Mouse (Mus musculus) embryonic facial prominence, embryonic 11.5 days (tissue): Measurements from ENCODE around the gene Trappc2l. TPM values are rescaled to one million over a fixed set of nuclear protein-coding genes. Genes with fewer than 3 reads are reported as not detected.

ENCODE experiments used
- ATAC-seq: fragments of 200-750 bp; cut with Nextera tagmentation; replicated peaks from 2 replicates; pipeline ENCODE4 v1.8.0; 2017; ENCODE audit warnings: low read depth; ENCODE audit not compliant: insufficient number of reproducible peaks, low FRiP score, low TSS enrichment
- DNase-seq: peaks from one replicate; pipeline ENCODE4 v3.0.0-alpha.2; 2015; ENCODE audit warnings: low spot score
- H3K27ac ChIP-seq: fragments of 300-500 bp; sonication (generic); replicated peaks from 2 replicates; pipeline ENCODE4 v1.5.1; 2014; ENCODE audit warnings: mild to moderate bottlenecking, low read depth, low read length, control low read depth
- H3K27me3 ChIP-seq: fragments of 300-500 bp; sonication (generic); 2 replicates; pipeline ENCODE4 v1.6.1; 2014; ENCODE audit warnings: mild to moderate bottlenecking, low read length, moderate library complexity, mixed read lengths; ENCODE audit not compliant: control insufficient read depth, insufficient read depth
- H3K36me3 ChIP-seq: fragments of 300-500 bp; sonication (generic); replicated peaks from 2 replicates; pipeline ENCODE4 v1.6.1; 2014; ENCODE audit warnings: low read depth, mild to moderate bottlenecking, low read length, moderate library complexity, mixed read lengths; ENCODE audit not compliant: control insufficient read depth, insufficient read depth
- H3K4me1 ChIP-seq: fragments of 300-500 bp; sonication (generic); 2 replicates; pipeline ENCODE4 v1.6.1; 2014; ENCODE audit warnings: low read length, mixed read lengths; ENCODE audit not compliant: control insufficient read depth, insufficient read depth
- H3K4me2 ChIP-seq: fragments of 300-500 bp; sonication (generic); 2 replicates; pipeline ENCODE4 v1.6.1; 2014; ENCODE audit warnings: low read depth, mild to moderate bottlenecking, control low read depth, low read length, moderate library complexity
- H3K4me3 ChIP-seq: fragments of 300-500 bp; sonication (generic); 2 replicates; pipeline ENCODE4 v1.5.1; 2014; ENCODE audit warnings: low read depth, low read length, control low read depth
- H3K9ac ChIP-seq: fragments of 300-500 bp; sonication (generic); replicated peaks from 2 replicates; pipeline ENCODE4 v1.6.1; 2014; ENCODE audit warnings: mild to moderate bottlenecking, control low read depth, low read length
- H3K9me3 ChIP-seq: fragments of 300-500 bp; sonication (generic); replicated peaks from 2 replicates; pipeline ENCODE4 v1.6.1; 2016; ENCODE audit warnings: mild to moderate bottlenecking, low read length, inconsistent platforms, mixed read lengths; ENCODE audit not compliant: control insufficient read depth
- WGBS: fragments of 180-500 bp; shearing (Covaris S2); extraction: QIAGEN DNeasy Blood & Tissue Kit; methylation state at CpG from one replicate; pipeline ENCODE4 v1.1.7; 2014; 5-methylcytosine and 5-hydroxymethylcytosine counted together
- polyA plus RNA-seq: library from polyadenylated mRNA; unstranded; fragments of >200 nt; fragmentation: Nextera tagmentation; extraction: Ambion mirVana; gene quantifications from 2 replicates; pipeline ENCODE4 v1.2.1, GENCODE M21; 2014

Gene Trappc2l
- polyA plus RNA-seq, 1 experiment from 2014 or later, result 38.1 TPM

DNA sequence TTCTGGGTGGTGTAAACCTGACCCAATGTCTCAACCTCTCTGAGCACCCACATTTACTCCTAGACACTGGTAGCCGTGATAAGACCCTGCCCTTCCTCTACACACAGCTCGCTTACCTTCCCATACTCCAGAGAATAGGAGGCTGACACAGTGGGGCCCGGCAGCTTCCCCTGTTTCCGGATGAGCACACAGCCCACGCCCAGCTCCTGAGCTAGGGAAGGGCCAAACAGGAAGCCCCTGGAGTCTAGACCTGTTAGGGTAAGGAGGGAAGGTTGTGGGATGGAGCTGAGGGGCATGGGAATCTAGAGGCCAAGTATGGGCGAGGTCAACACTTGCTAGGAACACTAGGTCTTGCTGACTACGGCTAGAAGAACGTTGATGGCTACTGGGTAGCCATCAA lies 36.2 kb upstream of the Trappc2l start:
- WGBS, result 76% methylated on average over 8 of the region's 8 CpGs
- H3K36me3 ChIP-seq, result peaks cover 13% of the 10 kb centered on the region

DNA sequence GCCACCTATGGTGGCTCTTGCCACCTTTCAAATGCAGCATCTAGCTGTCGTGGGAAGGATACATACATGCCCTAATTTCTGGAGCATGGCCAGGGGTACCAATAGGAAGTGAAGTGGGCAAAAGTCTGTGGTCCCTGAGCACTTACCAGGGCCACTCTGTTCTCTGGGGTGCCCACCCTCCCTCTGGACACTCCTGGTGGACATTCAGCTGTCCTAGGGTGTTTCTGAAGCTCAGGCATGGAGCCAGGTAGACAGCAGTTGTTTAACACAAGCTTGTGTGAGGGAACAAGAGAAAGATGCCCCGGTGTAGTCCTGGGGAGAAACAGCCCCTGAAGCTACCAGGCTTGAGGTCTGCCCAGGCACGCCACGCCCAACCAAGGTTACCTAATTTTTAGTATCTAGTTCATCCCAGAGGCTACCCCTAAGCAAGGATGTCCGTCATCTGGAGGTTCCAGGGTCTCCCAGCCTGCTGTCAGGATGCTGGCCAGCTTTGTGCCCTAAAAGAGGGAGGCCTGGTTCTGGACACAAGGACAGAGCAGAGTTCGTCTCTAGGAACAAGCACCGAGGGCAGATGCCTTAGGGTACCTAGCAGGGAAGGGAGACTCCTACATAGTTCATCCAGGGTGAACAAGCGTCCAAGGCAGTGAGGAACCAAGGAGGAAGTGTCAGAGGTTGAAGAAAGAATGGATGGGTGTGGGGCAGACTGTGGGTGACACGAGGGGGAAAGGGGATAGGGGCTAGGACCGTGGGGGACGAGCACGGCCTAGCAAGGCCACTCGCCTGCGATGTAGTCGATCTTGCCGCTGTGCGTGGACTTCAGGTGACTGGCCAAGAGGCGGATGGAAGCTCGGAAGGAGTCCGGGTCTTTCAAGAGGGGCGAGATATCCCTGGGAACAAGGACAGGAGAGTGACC lies 35.4 kb upstream of the Trappc2l start:
- H3K27ac ChIP-seq, result peak overlapping the region; percentile 35; the same call in 1 of the 2 replicates
- peaks cover 9% of the 10 kb centered on the region for H3K4me1 ChIP-seq
- peak overlapping the region; percentile 84 for H3K4me2 ChIP-seq
- H3K27me3 ChIP-seq, result no peaks in the 10 kb centered on the region
- ATAC-seq (peak; percentile 15; the same call in 1 of the 2 replicates), DNase-seq (no peak)
- H3K9ac ChIP-seq, result peak overlapping the region; percentile 87
- WGBS, result 16% methylated on average over 21 of the region's 21 CpGs
- H3K4me3 ChIP-seq, result peak overlapping the region; percentile 67
- H3K36me3 ChIP-seq, result peaks cover 13% of the 10 kb centered on the region
- no peaks in the 10 kb centered on the region for H3K9me3 ChIP-seq

More for the DNA sequence above, 36.2 kb upstream of the Trappc2l start:
- Histone ChIP-seq H3K27me3 (no peaks in the 10 kb centered on the region), H3K9me3 (no peaks in the 10 kb centered on the region), H3K4me3 (no peak overlapping the region), H3K4me2 (peak overlapping the region; percentile 84; the same call in 1 of the 2 replicates), H3K4me1 (peaks cover 9% of the 10 kb centered on the region), H3K27ac (no peak overlapping the region), H3K9ac (no peak overlapping the region)
- ATAC-seq (no peak), DNase-seq (no peak)

- peak; percentile 79 for ATAC-seq
- Histone ChIP-seq H3K27me3 (no peaks in the 10 kb centered on the region), H3K9ac (peak within 1 kb of the TSS; percentile 87), H3K4me3 (peak within 1 kb of the TSS; percentile 67), H3K4me2 (peak within 1 kb of the TSS; percentile 84), H3K27ac (peak within 1 kb of the TSS; percentile 59), H3K9me3 (no peaks in the 10 kb centered on the region), H3K36me3 (peaks cover 8% of the 10 kb centered on the region), H3K4me1 (peaks cover 9% of the 10 kb centered on the region)
- WGBS, result under 1% methylated on average over 39 of the region's 39 CpGs
- DNase-seq, result peak; percentile 97
Measured at GRCm38 (mm10) chr8:122576648-122577022, 34.8 kb upstream of the Trappc2l start, which contains the start of gene Aprt. Gene Aprt, minus strand, starts transcription at chr8:122576909.

DNA sequence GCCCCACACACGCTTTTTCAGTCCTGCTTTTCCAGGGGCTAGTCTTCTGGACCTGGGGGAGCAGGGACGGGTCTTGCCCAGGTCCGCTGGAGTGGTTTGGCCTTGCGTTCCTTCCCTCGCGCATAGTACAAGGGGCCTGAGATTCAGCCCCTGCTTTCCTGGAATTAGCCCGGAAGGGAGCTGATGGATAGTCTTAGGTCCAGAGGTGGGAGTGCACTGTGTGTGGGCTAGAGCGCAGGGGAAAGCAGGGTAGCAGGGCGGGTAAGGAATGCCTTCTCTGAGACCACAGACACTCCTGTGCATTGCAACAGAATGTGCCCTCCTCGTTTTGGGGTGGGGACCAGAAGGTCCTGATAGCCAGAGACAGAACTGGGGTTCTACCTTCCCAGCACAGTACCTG lies 34.3 kb upstream of the Trappc2l start:
- H3K4me1 ChIP-seq, result peaks cover 9% of the 10 kb centered on the region
- peak overlapping the region; percentile 59; the same call in 1 of the 2 replicates for H3K27ac ChIP-seq
- H3K4me3 ChIP-seq, result peak overlapping the region; percentile 10; the same call in 1 of the 2 replicates

GRCm38 (mm10) chr8:122579196-122579595 lies 32.2 kb upstream of the Trappc2l start:
- Histone ChIP-seq H3K4me3 (no peak overlapping the region), H3K4me2 (no peak overlapping the region), H3K4me1 (peaks cover 9% of the 10 kb centered on the region), H3K36me3 (no peaks in the 10 kb centered on the region), H3K27ac (no peak overlapping the region), H3K9ac (peak overlapping the region; percentile 8; the same call in 1 of the 2 replicates), H3K27me3 (no peaks in the 10 kb centered on the region), H3K9me3 (no peaks in the 10 kb centered on the region)
- no peak for ATAC-seq
- 25% methylated on average over 7 of the region's 7 CpGs for WGBS
- peak; percentile 59 for DNase-seq

More for the DNA sequence above, 34.3 kb upstream of the Trappc2l start:
- peak; percentile 5; the same call in 1 of the 2 replicates for ATAC-seq
- Histone ChIP-seq H3K9me3 (no peaks in the 10 kb centered on the region), H3K4me2 (peak overlapping the region; percentile 21), H3K27me3 (no peaks in the 10 kb centered on the region), H3K36me3 (peaks cover 4% of the 10 kb centered on the region; the same call in 1 of the 2 replicates), H3K9ac (peak overlapping the region; percentile 46)
- DNase-seq, result no peak
- 46% methylated on average over 10 of the region's 10 CpGs for WGBS

- H3K9me3 ChIP-seq, result no peaks in the 10 kb centered on the region
- ATAC-seq (no peak), DNase-seq (peak; percentile 39)
- H3K27me3 ChIP-seq, result no peaks in the 10 kb centered on the region
- H3K36me3 ChIP-seq, result no peaks in the 10 kb centered on the region
- H3K9ac ChIP-seq, result no peak overlapping the region
- H3K4me1 ChIP-seq, result peaks cover 9% of the 10 kb centered on the region; the same call in 1 of the 2 replicates
- no peak overlapping the region for H3K4me3 ChIP-seq
- 64% methylated on average over 13 of the region's 15 CpGs for WGBS
- H3K4me2 ChIP-seq, result no peak overlapping the region
- no peak overlapping the region for H3K27ac ChIP-seq
Measured at GRCm38 (mm10) chr8:122580926-122581325, 30.5 kb upstream of the Trappc2l start.

DNA sequence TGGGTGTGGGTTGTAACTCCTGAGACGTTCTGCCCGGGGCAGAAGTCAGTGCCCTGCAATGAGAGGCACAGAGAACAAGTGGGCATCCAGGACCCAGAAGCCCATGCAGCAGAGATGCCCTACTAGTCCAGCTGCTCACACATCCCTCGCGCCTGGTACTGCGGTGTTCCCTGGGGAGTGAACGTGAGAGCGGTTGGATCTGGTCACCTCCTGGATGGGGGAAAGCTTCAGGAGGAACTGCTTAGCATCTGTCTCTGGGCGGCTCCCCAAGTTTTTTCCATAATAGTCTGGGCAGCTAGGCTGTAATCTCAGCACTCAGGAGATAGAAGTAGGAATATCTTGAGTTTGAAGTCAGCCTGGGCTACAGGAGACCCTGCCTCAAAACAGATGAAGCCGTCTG lies 26.5 kb upstream of the Trappc2l start:
- H3K4me1 ChIP-seq, result no peaks in the 10 kb centered on the region; the same call in 1 of the 2 replicates
- no peak overlapping the region for H3K27ac ChIP-seq
- WGBS, result 85% methylated on average over 9 of the region's 9 CpGs
- ATAC-seq (no peak), DNase-seq (no peak)
- no peaks in the 10 kb centered on the region for H3K27me3 ChIP-seq
- no peak overlapping the region for H3K4me2 ChIP-seq
- no peaks in the 10 kb centered on the region for H3K9me3 ChIP-seq
- H3K4me3 ChIP-seq, result no peak overlapping the region
- no peak overlapping the region for H3K9ac ChIP-seq
- H3K36me3 ChIP-seq, result no peaks in the 10 kb centered on the region

- no peaks in the 10 kb centered on the region; the same call in 1 of the 2 replicates for H3K4me1 ChIP-seq
- WGBS, result 52% methylated on average over 14 of the region's 14 CpGs
- no peak overlapping the region for H3K27ac ChIP-seq
- no peaks in the 10 kb centered on the region for H3K9me3 ChIP-seq
- H3K9ac ChIP-seq, result no peak overlapping the region
- H3K4me3 ChIP-seq, result no peak overlapping the region
- DNase-seq (no peak), ATAC-seq (no peak)
- no peaks in the 10 kb centered on the region for H3K36me3 ChIP-seq
- H3K27me3 ChIP-seq, result no peaks in the 10 kb centered on the region
- H3K4me2 ChIP-seq, result no peak overlapping the region
Measured at GRCm38 (mm10) chr8:122585411-122585891, 26.0 kb upstream of the Trappc2l start.
